Mouse (Mus musculus) thymus, adult 2 months (tissue): ENCODE measurements around the gene Trim15.

Experiments used
- CTCF ChIP-seq: fragments of 200-500 bp; IDR thresholded peaks from 2 replicates; pipeline ENCODE4 v1.5.1; 2012; ENCODE audit warnings: mild to moderate bottlenecking, control low read depth, low read length, moderate library complexity, borderline replicate concordance; ENCODE audit not compliant: control insufficient read depth, poor library complexity, insufficient read depth; ENCODE audit errors: extremely low read depth
- POLR2A ChIP-seq: fragments of 200-500 bp; IDR thresholded peaks from 2 replicates; pipeline ENCODE4 v1.6.1; 2012; ENCODE audit warnings: mild to moderate bottlenecking, low read length, control low read depth, moderate library complexity; ENCODE audit not compliant: control insufficient read depth, poor library complexity, insufficient read depth; ENCODE audit errors: extremely low read depth

DNA sequence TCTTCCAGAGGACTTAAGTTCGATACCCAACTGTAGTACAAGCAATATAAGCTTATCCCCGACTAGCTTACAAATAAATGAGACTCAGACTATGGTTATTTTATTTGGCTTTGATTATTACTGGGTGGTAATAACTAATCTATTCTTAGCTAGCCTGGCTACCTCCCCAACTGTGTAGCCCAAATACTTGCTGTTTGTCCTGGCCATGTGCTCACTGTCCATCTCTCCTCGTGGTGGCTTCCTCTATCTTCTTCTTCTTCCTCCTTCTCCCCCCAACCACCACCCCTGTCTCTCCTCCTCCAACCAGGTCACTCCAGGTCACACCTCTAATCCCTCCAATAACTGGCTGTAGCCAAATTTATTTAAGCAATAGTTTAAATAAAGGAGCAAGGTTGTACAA is 36.5 kb downstream of the Trim15 start:
- TF ChIP-seq CTCF (no peak), POLR2A (no peak)
